Mouse (Mus musculus): ENCODE measurements around the gene Rtbdn.

DNA sequence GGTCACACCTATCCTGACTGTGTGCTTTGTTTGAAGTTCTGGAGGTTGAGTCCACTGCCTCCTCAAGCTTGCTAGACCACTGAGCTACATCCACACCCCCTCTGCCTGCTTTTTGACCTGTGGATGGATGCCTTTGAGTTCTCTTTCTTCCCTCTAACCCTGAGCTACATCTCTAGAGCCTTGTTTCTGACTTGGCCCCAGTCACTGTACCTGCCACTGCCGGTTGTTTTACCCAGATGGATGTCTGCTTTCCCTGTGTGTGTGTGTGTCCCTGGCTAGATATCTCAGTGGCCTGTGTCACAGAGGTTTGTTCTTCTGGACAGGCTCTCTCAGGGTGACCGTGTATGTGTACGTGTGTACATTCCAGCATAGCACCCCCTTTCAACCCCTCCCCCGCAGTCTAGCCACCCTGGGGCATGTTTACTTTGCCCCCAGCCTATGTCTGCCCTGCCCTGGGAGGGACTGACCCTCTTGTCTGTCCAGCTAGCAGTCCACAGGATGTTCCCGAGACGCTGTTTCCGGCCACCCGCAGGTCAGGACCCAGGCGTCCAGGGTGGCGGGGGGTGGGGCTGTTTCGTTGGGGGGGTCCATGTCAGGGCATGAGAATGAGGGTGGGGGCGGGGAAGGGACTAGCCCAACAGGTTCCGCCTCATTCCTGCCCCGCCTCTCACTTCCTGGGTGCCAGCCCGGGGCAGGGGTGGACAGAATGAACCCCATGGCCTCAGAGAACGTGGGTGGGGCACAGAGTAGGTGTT, 37.7 kb downstream of the Rtbdn start:
- no peak for TF ChIP-seq HCFC1 (IDR thresholded peaks at IDR 0.05; ENCODE audit: borderline replicate concordance, insufficient read depth, low read length)
- TF ChIP-seq MAFK (IDR thresholded peaks at IDR 0.05; ENCODE audit: insufficient read depth, low read depth, low read length): no peak

Data from ES-E14 (cell line).